Mouse (Mus musculus) stomach, postnatal 0 days (tissue): ENCODE data around the gene Crb2. TPM values are rescaled to one million over a fixed set of nuclear protein-coding genes. Genes with fewer than 3 reads are reported as not detected.

Source experiments
- ATAC-seq: fragments of 200-750 bp; cut with Nextera tagmentation; 2 replicates; pipeline ENCODE4 v1.8.0; 2017; ENCODE audit not compliant: low FRiP score, low TSS enrichment
- DNase-seq: peaks from one replicate; pipeline ENCODE4 v3.0.0-alpha.2; 2016; ENCODE audit warnings: low spot score
- H3K27ac ChIP-seq: fragments of 300-500 bp; sonication (generic); replicated peaks from 2 replicates; pipeline ENCODE4 v1.5.1; 2014; ENCODE audit warnings: mild to moderate bottlenecking, control low read depth
- H3K27me3 ChIP-seq: fragments of 300-500 bp; sonication (generic); 2 replicates; pipeline ENCODE4 v1.6.1; 2014; ENCODE audit warnings: low read length; ENCODE audit not compliant: control insufficient read depth, insufficient read depth
- H3K36me3 ChIP-seq: fragments of 300-500 bp; sonication (generic); 2 replicates; pipeline ENCODE4 v1.6.1; 2014; ENCODE audit warnings: low read length, mixed read lengths; ENCODE audit not compliant: control insufficient read depth, insufficient read depth
- H3K4me1 ChIP-seq: fragments of 300-500 bp; sonication (generic); replicated peaks from 2 replicates; pipeline ENCODE4 v1.6.1; 2014; ENCODE audit warnings: antibody characterized with exemption; ENCODE audit not compliant: control insufficient read depth, insufficient read depth
- H3K4me2 ChIP-seq: fragments of 300-500 bp; sonication (generic); replicated peaks from 2 replicates; pipeline ENCODE4 v1.6.1; 2014; ENCODE audit warnings: low read depth, mild to moderate bottlenecking, control low read depth, moderate library complexity
- H3K4me3 ChIP-seq: fragments of 300-500 bp; sonication (generic); 2 replicates; pipeline ENCODE4 v1.5.1; 2014; ENCODE audit warnings: low read depth, low read length, control low read depth
- H3K9ac ChIP-seq: fragments of 300-500 bp; sonication (generic); 2 replicates; pipeline ENCODE4 v1.6.1; 2014; ENCODE audit warnings: mild to moderate bottlenecking, low read length, control low read depth, mixed read lengths
- H3K9me3 ChIP-seq: fragments of 300-500 bp; sonication (generic); 2 replicates; pipeline ENCODE4 v1.6.1; 2016; ENCODE audit warnings: low read length; ENCODE audit not compliant: control insufficient read depth
- CTCF ChIP-seq: IDR thresholded peaks from 2 replicates; pipeline ENCODE4 v1.5.1; 2016; ENCODE audit warnings: antibody characterized with exemption, low read depth, mild to moderate bottlenecking, moderate library complexity
- EP300 ChIP-seq: optimal IDR thresholded peaks from 2 replicates; pipeline ENCODE3; 2016; ENCODE audit warnings: antibody characterized with exemption
- WGBS: fragments of 180-500 bp; shearing (Covaris S2); extraction: QIAGEN DNeasy Blood & Tissue Kit; methylation state at CpG from one replicate; pipeline ENCODE4 v1.1.7; 2014; 5-methylcytosine and 5-hydroxymethylcytosine counted together
- polyA plus RNA-seq: library from polyadenylated mRNA; unstranded; fragments of >200 nt; fragmentation: Nextera tagmentation; extraction: Ambion mirVana; gene quantifications from 2 replicates; pipeline ENCODE4 v1.2.1, GENCODE M21; 2015

The Crb2 gene
- polyA plus RNA-seq, 1 experiment from 2014 or later, result 0.74 TPM

DNA sequence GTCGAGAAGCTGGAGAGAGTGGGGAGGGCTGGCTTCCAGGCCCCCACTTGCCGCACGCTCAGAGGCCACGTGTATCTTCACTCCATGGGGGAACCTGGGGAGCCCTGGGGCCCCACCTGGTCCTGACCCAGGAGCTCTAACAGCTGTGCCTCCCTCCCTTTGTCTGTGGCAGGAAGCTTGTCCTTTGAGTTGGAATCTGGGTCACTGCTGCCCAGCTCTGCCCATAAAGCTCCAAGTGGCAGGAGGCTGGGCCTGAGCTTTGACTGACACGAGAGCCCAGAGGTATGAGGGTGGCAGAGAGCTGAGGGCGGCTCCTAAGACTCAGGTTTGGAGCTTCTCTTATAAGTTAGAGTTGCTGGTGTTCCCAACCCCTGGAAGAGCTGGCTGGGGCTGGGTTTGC is 23.1 kb downstream of the Crb2 start:
- H3K4me2 ChIP-seq, result no peak overlapping the region
- ATAC-seq (no peak), DNase-seq (no peak)
- H3K27me3 ChIP-seq, result no peaks in the 10 kb centered on the region
- H3K27ac ChIP-seq, result no peak overlapping the region
- H3K4me1 ChIP-seq, result no peaks in the 10 kb centered on the region
- peaks cover 3% of the 10 kb centered on the region; the same call in 1 of the 2 replicates for H3K36me3 ChIP-seq
- TF ChIP-seq CTCF (no peak), EP300 (no peak)
- H3K9ac ChIP-seq, result no peak overlapping the region
- H3K9me3 ChIP-seq, result no peaks in the 10 kb centered on the region
- WGBS, result 67% methylated on average over 6 of the region's 6 CpGs
- no peak overlapping the region for H3K4me3 ChIP-seq

- Histone ChIP-seq H3K4me1 (no peaks in the 10 kb centered on the region), H3K4me3 (no peak overlapping the region), H3K4me2 (no peak overlapping the region), H3K36me3 (peaks cover 5% of the 10 kb centered on the region; the same call in 1 of the 2 replicates), H3K27me3 (no peaks in the 10 kb centered on the region), H3K9ac (no peak overlapping the region), H3K9me3 (no peaks in the 10 kb centered on the region), H3K27ac (no peak overlapping the region)
- WGBS, result 81% methylated on average over 4 of the region's 4 CpGs
- TF ChIP-seq EP300 (no peak), CTCF (no peak)
- no peak for ATAC-seq
- DNase-seq, result no peak
Observed at GRCm38 (mm10) chr2:37801687-37802086, 25.6 kb downstream of the Crb2 start.

DNA sequence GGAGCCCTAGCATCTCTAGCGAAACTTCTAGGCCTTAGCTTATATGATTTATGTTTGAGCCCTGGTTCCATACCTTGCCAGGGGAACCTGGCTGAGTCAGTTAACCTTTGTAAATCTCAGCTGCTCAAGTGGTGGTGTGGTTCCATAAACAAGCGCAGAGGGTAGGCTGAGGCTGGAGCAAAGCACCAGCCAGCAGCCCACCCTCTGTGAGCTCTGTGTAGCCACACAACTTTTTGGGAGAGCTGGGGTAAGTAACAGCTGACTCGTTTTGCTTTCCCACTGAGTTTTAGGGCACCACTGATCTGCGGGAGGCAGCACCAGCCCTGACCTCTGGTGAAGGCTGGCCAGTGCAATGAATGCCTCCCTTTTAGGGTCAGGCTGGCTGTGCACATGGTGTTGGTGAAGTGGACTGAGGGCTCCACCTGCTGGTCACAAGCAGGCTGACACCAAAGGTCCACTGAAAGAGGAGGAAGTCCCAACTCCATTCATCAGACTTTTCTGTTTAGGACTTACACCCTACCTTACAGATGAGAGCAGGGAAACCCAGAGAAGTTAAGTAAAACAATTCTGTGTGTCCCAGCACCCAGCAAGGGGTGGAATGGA is 26.7 kb downstream of the Crb2 start:
- no peak overlapping the region for H3K27ac ChIP-seq
- no peak overlapping the region for H3K4me3 ChIP-seq
- H3K4me1 ChIP-seq, result no peaks in the 10 kb centered on the region
- H3K36me3 ChIP-seq, result peaks cover 5% of the 10 kb centered on the region; the same call in 1 of the 2 replicates
- no peaks in the 10 kb centered on the region for H3K9me3 ChIP-seq
- no peak for TF ChIP-seq EP300
- TF ChIP-seq CTCF, result peak; percentile 97
- H3K27me3 ChIP-seq, result no peaks in the 10 kb centered on the region
- peak; percentile 79 for ATAC-seq
- peak; percentile 77 for DNase-seq
- H3K9ac ChIP-seq, result no peak overlapping the region
- no peak overlapping the region for H3K4me2 ChIP-seq
- 44% methylated on average over 4 of the region's 4 CpGs for WGBS

DNA sequence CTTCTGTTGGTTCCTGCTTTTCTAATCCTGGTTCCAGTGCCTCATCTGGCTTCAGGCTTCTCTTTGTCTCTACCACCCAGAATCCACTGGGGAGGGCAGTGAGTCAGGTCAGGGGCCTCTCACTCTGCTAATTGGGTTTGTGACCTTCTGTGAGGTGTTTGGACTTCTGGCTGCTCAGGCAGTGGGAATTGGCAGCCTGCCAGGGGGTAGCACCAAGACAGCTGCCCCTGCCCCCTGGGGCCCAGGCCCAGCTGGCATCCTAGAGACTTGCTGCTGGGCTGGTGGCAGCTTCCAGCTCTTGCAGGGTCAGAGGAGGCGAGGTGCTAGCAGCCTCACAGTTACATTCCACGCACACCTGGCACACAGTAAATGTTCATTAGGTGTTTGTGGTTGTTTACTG is 35.6 kb downstream of the Crb2 start:
- H3K27ac ChIP-seq, result no peak overlapping the region
- H3K9me3 ChIP-seq, result no peaks in the 10 kb centered on the region
- WGBS, result 84% methylated on average over 2 of the region's 2 CpGs
- no peak overlapping the region for H3K4me2 ChIP-seq
- no peak for TF ChIP-seq EP300
- TF ChIP-seq CTCF, result no peak
- no peak for DNase-seq
- 0 out of 2 replicates have a peak, but pooled peaks cover 2% of the 10 kb centered on the region for H3K36me3 ChIP-seq
- no peak overlapping the region for H3K9ac ChIP-seq
- no peaks in the 10 kb centered on the region for H3K27me3 ChIP-seq
- no peak for ATAC-seq
- no peak overlapping the region for H3K4me3 ChIP-seq
- no peaks in the 10 kb centered on the region for H3K4me1 ChIP-seq

DNA sequence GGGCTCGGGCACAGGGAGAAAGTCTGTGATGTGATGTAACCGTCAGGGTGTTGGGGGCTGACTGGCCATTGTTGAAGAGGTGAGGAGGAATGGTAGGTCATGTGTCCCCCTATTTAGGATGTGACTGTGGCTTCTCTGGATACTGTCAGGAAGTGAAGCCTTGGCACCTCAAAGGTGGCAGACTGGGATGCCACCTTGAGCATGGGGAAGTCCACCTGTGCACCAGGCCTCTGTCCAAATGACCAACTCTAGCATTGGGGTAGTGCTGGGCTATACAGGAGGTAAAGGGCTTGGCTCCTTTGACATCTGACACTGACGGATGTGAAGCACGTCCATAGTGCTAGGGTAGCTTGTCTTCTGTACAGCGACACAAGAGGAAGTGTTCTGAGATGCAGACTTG is 36.4 kb downstream of the Crb2 start:
- ATAC-seq, result no peak
- H3K27me3 ChIP-seq, result no peaks in the 10 kb centered on the region
- no peaks in the 10 kb centered on the region for H3K4me1 ChIP-seq
- H3K36me3 ChIP-seq, result 0 out of 2 replicates have a peak, but pooled peaks cover 2% of the 10 kb centered on the region
- 89% methylated on average over 5 of the region's 5 CpGs for WGBS
- TF ChIP-seq EP300 (no peak), CTCF (no peak)
- no peak overlapping the region for H3K4me3 ChIP-seq
- no peak for DNase-seq
- H3K27ac ChIP-seq, result no peak overlapping the region
- no peaks in the 10 kb centered on the region for H3K9me3 ChIP-seq
- H3K4me2 ChIP-seq, result no peak overlapping the region
- no peak overlapping the region for H3K9ac ChIP-seq

DNA sequence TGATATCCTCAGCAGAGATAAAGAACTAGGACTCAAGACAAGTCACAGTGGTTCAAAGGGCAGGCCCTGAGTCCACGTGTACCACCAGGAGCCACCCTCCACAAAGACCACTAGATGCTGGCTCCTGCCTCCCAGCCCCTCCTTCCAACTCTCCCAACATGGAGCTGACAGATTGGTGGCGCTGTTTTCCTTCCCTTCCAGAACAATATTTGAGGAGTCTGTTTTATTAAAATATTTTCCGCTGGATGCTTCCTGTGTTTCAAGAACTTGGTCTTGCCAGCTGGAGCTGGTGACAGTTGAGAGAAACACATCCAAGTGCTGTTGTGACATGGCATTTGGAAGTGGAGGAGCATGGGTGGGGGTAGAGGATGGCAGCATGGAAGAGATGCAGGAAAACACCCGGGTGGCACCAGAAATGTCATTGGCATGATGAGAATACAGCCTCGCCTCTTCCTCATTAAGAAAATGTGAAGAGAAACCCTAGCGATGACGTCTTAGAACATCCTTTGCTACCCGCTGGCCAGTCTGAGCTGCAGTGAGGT is 38.8 kb downstream of the Crb2 start:
- no peaks in the 10 kb centered on the region for H3K4me1 ChIP-seq
- no peak for DNase-seq
- 83% methylated on average over 8 of the region's 8 CpGs for WGBS
- H3K27me3 ChIP-seq, result no peaks in the 10 kb centered on the region
- H3K27ac ChIP-seq, result no peak overlapping the region
- no peaks in the 10 kb centered on the region for H3K9me3 ChIP-seq
- H3K36me3 ChIP-seq, result 0 out of 2 replicates have a peak, but pooled peaks cover 2% of the 10 kb centered on the region
- TF ChIP-seq EP300 (no peak), CTCF (peak; percentile 3; the same call in 1 of the 2 replicates)
- no peak overlapping the region for H3K4me2 ChIP-seq
- H3K9ac ChIP-seq, result no peak overlapping the region
- H3K4me3 ChIP-seq, result no peak overlapping the region
- ATAC-seq, result no peak
